Mouse (Mus musculus): ENCODE results near the gene Astn1.

DNA sequence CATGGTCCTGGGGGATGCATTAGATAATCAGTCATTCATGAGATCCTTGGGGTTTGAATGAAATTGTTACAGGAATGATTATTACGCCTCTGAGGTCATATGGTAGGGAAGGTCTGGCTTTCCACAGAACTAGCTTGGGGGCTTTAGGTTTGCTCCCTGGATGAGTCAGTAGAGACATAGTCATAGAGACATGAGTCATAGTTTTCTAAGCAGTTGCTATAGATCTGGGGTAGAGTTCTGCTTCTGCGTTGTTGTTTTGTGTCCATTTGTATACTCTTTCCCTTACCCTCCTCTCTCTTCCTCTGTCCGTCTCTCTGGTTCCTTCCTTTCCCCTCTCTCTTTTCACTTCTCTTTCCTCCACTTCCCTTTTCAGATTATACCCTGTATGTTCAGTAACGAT is 243.5 kb downstream of the Astn1 start:
- TF ChIP-seq CTCF (IDR thresholded peaks at IDR 0.05; ENCODE audit: control insufficient read depth, insufficient read depth, insufficient replicate concordance, low read depth, low read length), result no peak
- TF ChIP-seq POLR2A (IDR thresholded peaks at IDR 0.05; ENCODE audit: control insufficient read depth, low read depth, low read length), result no peak
